Mouse (Mus musculus) liver, adult 2 months (tissue): ENCODE measurements at regions not wholly inside any gene's neighbourhood (a gene's known extent, or its start where the extent isn't known, plus 50 kb on each side); places are given as distances from the start of the nearest gene placed in this dataset.

Experiments used
- DNase-seq: peaks from one replicate; pipeline ENCODE4 v3.0.0-alpha.2; 2011; ENCODE audit warnings: low read depth, low spot score; ENCODE audit errors: extremely low read depth
- H3K27ac ChIP-seq: fragments of 200-500 bp; replicated peaks from 2 replicates; pipeline ENCODE4 v1.5.1; 2012; ENCODE audit warnings: low read depth, mild to moderate bottlenecking, control low read depth, inconsistent platforms, low read length; ENCODE audit not compliant: insufficient read depth
- H3K27me3 ChIP-seq: fragments of 200-500 bp; 2 replicates; pipeline ENCODE4 v1.6.1; 2012; ENCODE audit warnings: mild to moderate bottlenecking, moderate library complexity, low read length, inconsistent platforms; ENCODE audit not compliant: control insufficient read depth, insufficient read depth
- H3K36me3 ChIP-seq: fragments of 200-500 bp; 2 replicates; pipeline ENCODE4 v1.6.1; 2012; ENCODE audit warnings: low read length, inconsistent platforms; ENCODE audit not compliant: control insufficient read depth, insufficient read depth
- H3K4me1 ChIP-seq: fragments of 200-500 bp; 2 replicates; pipeline ENCODE4 v1.6.1; 2011; ENCODE audit warnings: low read length; ENCODE audit not compliant: control insufficient read depth, insufficient read depth
- H3K4me3 ChIP-seq: fragments of 200-500 bp; 2 replicates; pipeline ENCODE4 v1.5.1; 2011; ENCODE audit warnings: low read depth, mild to moderate bottlenecking, control low read depth, low read length, moderate library complexity; ENCODE audit not compliant: insufficient read depth
- H3K79me2 ChIP-seq: fragments of 200-500 bp; 2 replicates; pipeline ENCODE4 v1.6.1; 2012; ENCODE audit warnings: inconsistent platforms, mild to moderate bottlenecking, low read length, moderate library complexity; ENCODE audit not compliant: control insufficient read depth, insufficient read depth
- H3K9ac ChIP-seq: fragments of 200-500 bp; 2 replicates; pipeline ENCODE4 v1.6.1; 2012; ENCODE audit warnings: low read depth, mild to moderate bottlenecking, control low read depth, inconsistent platforms, low read length
- CTCF ChIP-seq: fragments of 200-500 bp; IDR thresholded peaks from 2 replicates; pipeline ENCODE4 v1.5.1; 2011; ENCODE audit warnings: low read depth, low read length, control low read depth
- POLR2A ChIP-seq: fragments of 200-500 bp; IDR thresholded peaks from 2 replicates; pipeline ENCODE4 v1.6.1; 2011; ENCODE audit warnings: low read length, control low read depth; ENCODE audit not compliant: insufficient read depth; ENCODE audit errors: extremely low read depth
- WGBS: fragments of 180-500 bp; shearing (Covaris S2); methylation state at CpG from one replicate; pipeline ENCODE4 v1.1.7; 2018; 5-methylcytosine and 5-hydroxymethylcytosine counted together

DNA sequence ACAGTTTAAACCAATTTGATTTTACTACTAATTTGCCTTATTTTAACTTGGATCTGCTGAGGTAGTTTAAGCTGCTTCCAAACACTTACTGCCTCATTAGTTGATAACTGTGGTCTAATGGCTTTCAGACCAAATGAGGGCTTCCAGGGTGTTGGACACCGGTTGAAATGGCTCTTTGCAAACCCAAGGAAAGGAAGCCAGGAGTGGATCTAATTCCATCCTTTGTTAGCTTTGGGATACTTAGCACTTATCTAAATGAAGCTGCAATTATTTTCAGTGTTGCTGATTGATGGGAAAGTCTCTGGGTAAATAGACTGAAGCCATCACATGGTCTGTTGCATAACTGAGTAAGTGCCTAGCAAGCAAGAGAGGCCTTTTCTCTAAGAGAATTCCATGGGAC, 148.4 kb upstream of the Sel1l start:
- no peak for DNase-seq
- no peak for TF ChIP-seq CTCF
- no peak for TF ChIP-seq POLR2A
- WGBS = 58% methylated on average over 1 of the region's 1 CpGs

GRCm38 (mm10) chr12:91995545-91995944, 146.6 kb upstream of the Sel1l start:
- DNase-seq = no peak
- 78% methylated on average over 2 of the region's 2 CpGs for WGBS

More for the DNA sequence above, 148.4 kb upstream of the Sel1l start:
- no peak overlapping the region for H3K27ac ChIP-seq
- no peak overlapping the region for H3K9ac ChIP-seq
- no peaks in the 10 kb centered on the region for H3K27me3 ChIP-seq
- no peaks in the 10 kb centered on the region for H3K36me3 ChIP-seq
- H3K79me2 ChIP-seq = no peaks in the 10 kb centered on the region
- H3K4me1 ChIP-seq = no peaks in the 10 kb centered on the region
- no peak overlapping the region for H3K4me3 ChIP-seq

GRCm38 (mm10) chr12:91986448-91986847, 137.5 kb upstream of the Sel1l start:
- 85% methylated on average over 4 of the region's 4 CpGs for WGBS
- H3K9ac ChIP-seq = no peak overlapping the region
- H3K36me3 ChIP-seq = no peaks in the 10 kb centered on the region
- no peaks in the 10 kb centered on the region for H3K4me1 ChIP-seq
- no peak for DNase-seq
- no peaks in the 10 kb centered on the region for H3K79me2 ChIP-seq
- no peak overlapping the region for H3K27ac ChIP-seq
- TF ChIP-seq POLR2A (no peak), CTCF (no peak)
- no peaks in the 10 kb centered on the region for H3K27me3 ChIP-seq
- no peak overlapping the region for H3K4me3 ChIP-seq

More at GRCm38 (mm10) chr12:91995545-91995944, 146.6 kb upstream of the Sel1l start:
- no peaks in the 10 kb centered on the region for H3K36me3 ChIP-seq
- H3K4me3 ChIP-seq = no peak overlapping the region
- H3K79me2 ChIP-seq = no peaks in the 10 kb centered on the region
- no peak overlapping the region for H3K9ac ChIP-seq
- no peaks in the 10 kb centered on the region for H3K27me3 ChIP-seq
- H3K27ac ChIP-seq = no peak overlapping the region
- TF ChIP-seq POLR2A (no peak), CTCF (no peak)
- no peaks in the 10 kb centered on the region for H3K4me1 ChIP-seq

- DNase-seq = no peak
- no peaks in the 10 kb centered on the region for H3K27me3 ChIP-seq
- no peak for TF ChIP-seq POLR2A
- TF ChIP-seq CTCF = no peak
- H3K9ac ChIP-seq = no peak overlapping the region
- no peaks in the 10 kb centered on the region for H3K79me2 ChIP-seq
- H3K4me3 ChIP-seq = no peak overlapping the region
- H3K27ac ChIP-seq = no peak overlapping the region
- no peaks in the 10 kb centered on the region for H3K36me3 ChIP-seq
- no peaks in the 10 kb centered on the region for H3K4me1 ChIP-seq
- 77% methylated on average over 7 of the region's 7 CpGs for WGBS
Observed at GRCm38 (mm10) chr12:91980321-91980720, 131.4 kb upstream of the Sel1l start.

GRCm38 (mm10) chr12:91971045-91971444, 122.1 kb upstream of the Sel1l start:
- H3K4me1 ChIP-seq = no peaks in the 10 kb centered on the region
- no peak for DNase-seq
- TF ChIP-seq CTCF (no peak), POLR2A (no peak)
- WGBS = 46% methylated on average over 1 of the region's 1 CpGs
- H3K36me3 ChIP-seq = no peaks in the 10 kb centered on the region
- no peaks in the 10 kb centered on the region for H3K79me2 ChIP-seq
- H3K27me3 ChIP-seq = no peaks in the 10 kb centered on the region
- H3K9ac ChIP-seq = no peak overlapping the region
- no peak overlapping the region for H3K27ac ChIP-seq
- no peak overlapping the region for H3K4me3 ChIP-seq

DNA sequence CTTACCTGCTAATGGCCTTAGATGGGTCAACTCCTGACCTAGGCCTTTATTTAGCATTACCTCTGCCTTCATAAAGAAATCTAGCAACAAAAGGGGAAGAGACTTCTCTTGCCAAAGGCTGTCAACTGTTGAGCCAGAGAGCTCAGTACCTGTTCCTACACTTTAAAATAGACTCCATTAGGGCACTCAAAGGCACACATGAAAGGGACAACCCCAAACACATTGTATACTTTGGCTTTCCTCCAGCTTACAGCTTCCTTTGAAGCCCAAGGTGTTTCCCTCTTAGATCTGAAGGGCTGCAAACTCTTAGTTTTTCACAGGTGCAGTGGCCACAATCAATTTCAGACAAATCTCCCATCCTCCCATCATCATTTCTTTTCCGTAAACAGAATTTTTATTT, 117.0 kb upstream of the Sel1l start:
- WGBS = 97% methylated on average over 1 of the region's 1 CpGs
- Histone ChIP-seq H3K27ac (no peak overlapping the region), H3K9ac (no peak overlapping the region), H3K4me3 (no peak overlapping the region), H3K27me3 (no peaks in the 10 kb centered on the region), H3K4me1 (peaks cover 2% of the 10 kb centered on the region; the same call in 1 of the 2 replicates), H3K79me2 (no peaks in the 10 kb centered on the region), H3K36me3 (no peaks in the 10 kb centered on the region)
- TF ChIP-seq POLR2A = no peak
- TF ChIP-seq CTCF = no peak
- no peak for DNase-seq
